Mouse (Mus musculus) thymus, postnatal 4 days (tissue): ENCODE results near the gene Ankrd28.
A peak's percentile ranks its signal among the peaks of the same experiment; 100 is the strongest.

Experiments used
- DNase-seq: peaks from one replicate; pipeline ENCODE4 v3.0.0; 2021

The Ankrd28 gene

DNA sequence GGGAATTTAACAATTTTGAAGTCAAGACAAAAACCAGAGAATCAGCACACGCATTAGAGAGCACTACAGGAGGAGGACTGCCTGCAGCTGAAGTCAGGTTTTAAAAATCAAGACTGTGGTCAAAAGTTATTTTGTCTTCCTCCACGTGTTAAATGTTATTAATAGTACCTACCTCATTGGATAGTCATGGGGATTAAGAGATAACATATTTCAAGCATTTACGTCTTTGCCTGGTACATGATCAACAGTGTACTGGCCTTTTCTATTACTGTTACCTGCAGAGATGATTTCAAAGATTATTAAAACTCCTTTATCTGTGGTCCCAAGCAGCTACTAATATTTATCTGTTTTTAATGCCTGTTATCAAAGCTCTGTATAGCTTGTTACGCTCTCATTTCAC is 132.7 kb downstream of the Ankrd28 start:
- DNase-seq: no peak

DNA sequence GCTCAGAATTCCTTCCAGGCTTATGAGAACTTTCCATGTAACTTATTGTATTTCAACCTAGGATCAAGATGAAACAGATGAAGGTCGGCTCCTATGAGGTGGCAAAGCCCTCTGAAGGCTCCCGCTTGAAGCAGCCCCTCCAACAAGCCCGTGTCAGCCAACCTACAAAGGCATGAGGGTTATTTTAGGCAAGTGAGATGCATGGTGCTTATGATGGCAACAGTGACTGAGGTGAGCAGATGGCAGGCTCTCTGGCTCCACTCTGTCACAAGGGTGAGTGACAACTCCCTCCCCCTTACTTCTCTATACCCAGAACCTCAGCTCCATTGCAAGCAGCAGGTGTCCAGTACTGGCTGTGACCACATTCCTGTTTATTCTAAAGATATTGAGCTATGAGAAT is 133.1 kb downstream of the Ankrd28 start:
- DNase-seq: peak; percentile 53

DNA sequence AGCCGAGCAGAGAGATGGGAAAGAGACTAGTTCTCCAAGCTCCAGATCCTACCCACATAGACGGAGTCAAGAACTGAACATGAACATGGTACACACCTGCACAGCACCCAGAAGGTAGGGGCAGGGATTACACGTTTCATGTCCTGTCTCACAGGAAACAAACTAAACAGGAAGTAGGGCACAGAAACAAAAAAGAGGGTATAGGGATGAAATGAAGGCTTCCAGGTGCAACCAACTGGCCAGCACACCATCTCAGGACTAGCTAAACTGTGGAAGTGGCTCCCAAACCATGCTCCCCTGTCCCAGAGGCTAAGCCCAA is 133.5 kb downstream of the Ankrd28 start:
- peak; percentile 37 for DNase-seq

DNA sequence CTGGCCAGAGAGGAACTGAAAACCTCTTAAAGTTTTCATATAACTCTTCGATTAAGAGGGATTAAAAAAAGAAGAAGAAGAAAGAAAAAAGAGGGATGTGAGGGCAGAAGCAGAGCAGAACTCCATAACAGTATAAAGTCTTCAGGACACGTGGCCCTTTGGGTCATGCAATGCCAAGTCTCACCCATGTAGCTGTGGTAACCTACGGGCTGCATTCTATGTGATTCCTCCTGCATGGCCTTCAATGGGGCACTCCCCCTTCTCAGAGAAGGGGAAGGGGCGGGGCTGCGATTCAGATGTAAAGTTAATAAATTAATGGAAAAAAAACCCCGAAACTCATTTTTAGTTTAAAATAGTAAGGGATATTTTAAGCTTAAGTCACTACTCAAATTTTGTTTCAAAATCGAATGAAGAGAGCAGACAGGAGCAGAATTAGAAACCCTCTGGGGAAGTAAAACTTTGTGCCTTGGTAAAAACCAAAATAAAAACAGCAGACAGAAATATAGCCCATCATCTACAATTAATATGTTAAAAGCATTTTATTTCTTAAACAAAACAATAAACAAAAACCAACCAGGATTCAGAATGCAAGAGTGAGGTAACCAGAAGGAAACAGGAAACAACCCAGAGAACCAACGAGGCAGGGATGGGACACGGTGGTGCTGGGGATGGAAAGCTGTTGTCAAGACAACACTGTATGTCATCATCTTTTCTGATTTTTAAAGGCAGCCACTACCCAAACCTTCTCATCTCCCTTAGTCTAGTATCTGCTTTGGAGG is 134.1 kb downstream of the Ankrd28 start:
- no peak for DNase-seq

DNA sequence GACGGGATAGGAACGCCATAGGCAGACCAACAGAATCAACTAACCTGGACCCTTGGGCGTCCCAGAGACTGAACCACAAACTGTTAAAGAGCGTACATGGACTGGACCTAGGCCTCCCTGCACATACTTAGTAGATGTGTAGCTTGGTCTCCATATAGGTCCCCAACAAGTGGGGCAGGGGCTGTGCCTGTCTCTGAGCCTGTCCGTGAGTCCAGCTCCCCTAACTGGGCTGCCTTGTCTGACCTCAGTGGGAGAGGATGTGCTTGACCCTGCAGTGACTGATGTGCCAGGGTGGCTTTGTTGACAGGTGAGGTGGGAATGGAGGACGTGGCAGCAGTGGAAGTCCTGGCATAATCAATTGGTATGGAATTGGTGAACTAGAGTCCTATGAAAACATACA is 137.9 kb downstream of the Ankrd28 start:
- no peak for DNase-seq

DNA sequence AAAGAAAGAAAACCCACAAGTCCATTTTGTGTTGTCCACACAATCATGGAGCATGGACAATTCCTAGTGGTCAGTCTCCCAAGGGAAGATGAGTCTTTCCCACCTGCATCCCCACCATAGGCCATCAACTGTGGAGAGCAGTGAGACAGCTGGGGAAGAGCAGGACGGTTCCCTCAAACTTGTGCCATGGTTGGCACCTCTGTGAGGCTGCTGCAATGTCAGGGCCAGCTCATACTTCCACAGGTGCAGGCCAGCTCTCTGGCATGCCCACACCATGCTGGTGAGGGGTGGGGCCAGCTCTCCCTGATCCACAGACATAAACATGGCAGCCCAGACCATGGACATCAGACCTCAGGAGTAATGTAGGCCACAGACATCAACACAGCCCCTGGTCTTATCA is 144.2 kb downstream of the Ankrd28 start:
- DNase-seq: no peak

DNA sequence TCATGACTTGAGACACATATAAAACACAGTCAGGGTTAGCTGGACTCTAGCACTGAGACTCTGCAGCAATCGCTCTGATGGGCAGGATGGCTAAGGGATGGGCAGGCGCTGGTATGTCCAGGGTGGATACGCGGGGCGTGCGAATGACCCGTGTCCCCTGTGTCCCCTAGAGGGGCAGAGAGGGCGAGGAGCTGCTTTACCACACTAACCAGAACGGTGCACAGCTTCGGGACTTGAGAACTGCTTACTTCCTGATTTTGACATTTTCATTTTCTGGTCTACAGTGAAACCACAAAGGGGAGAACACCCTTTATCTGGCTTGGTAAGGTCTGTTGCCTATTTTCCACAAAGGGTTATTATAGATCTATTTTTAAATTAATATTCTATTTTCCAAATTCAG is 144.8 kb downstream of the Ankrd28 start:
- peak; percentile 52 for DNase-seq

DNA sequence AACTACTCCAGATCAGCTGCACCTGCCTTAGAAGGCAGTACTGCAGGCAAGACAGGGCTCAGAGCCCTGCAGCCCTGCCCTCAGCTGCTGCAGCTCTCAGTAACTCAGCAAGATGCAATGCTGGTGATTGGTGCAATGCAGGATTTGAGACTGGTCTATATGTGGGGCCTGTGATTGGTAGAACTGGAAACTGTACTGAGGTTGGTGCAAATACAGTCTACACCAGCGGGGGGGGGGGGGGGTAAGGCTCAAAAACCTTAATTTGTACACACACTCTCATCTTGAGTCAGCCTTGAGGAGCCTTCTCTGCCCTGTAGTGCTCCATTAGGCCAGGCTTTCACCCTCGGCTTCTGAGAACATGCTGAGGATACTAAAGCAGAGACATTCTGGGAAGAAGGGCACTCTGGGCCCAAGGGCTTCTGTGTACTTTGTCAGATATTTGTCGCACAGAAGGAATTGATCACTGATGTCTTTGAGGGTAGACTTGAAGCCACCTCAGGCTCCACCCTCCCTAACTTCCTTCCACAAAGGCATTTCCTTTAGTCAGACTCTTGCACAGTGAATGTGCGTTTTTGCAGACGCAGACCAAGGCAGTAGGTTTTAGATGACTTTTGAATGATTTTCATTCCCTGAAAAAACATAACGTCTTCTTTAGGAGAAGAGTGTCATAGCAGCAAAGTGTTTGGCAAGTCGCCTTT is 146.0 kb downstream of the Ankrd28 start:
- peak; percentile 29 for DNase-seq

DNA sequence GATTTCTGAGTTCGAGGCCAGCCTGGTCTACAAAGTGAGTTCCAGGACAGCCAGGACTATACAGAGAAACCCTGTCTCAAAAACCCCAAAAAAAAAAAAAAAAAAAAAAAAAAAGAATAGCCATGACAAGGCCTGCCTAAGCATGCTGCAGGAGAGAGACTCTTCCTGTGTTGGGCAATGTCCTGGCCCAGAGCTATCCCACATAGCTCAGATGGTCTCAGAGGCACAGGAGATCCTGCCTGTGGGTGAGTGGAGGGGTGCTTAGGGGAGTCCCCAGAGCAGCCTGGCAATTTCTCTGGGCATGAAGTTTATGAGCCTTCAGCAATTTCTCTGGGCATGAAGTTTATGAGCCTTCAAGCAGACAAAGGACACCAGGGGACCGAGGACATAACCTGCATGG is 146.8 kb downstream of the Ankrd28 start:
- DNase-seq: no peak

DNA sequence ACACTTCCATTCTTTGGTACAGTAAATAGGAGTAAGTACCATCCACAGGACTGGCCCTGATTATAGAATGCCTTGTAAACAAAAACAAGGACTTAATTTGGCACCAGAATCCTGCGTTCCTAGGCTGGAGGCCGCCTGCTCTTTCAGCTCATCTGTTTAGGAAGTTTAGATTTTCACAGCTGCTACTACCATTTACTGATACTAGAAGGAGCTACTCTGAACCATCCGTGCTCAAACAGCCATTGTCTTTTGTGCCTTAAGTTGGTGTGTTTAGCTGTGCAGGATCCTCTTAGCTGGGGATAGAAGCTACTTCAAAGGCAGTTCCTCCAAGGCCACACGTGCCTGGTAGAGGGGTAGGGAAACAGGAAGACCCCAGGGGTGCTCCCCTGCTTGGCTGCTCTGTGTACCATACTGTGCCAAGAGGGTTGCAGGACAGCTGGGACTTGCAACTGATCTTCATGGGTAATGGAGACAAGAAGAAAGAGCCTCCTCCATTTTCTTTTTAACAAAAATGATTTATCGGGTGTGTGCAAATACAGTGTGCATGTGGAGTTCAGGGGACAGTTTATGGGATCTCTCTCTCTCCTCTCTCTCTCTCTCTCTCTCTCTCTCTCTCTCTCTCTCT is 148.4 kb downstream of the Ankrd28 start:
- peak; percentile 30 for DNase-seq

DNA sequence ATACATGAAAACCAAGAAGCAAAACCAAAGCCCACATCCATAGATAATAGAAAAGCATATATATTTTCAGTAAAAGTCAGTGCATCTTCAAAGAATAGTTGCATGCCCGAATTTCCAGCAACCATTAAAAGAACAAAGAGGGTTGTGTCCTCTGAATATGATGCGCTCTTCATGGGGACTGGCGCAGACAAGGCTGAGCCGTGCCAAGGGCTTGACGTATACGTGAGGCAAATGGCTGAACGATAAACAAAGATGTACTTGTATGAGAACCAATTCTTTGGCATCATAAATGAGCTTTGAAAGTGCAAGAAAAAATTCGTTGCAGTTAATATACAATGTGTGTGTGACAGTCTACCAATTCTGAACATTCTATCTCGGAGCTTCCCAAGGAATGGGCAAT is 149.2 kb downstream of the Ankrd28 start:
- no peak for DNase-seq

DNA sequence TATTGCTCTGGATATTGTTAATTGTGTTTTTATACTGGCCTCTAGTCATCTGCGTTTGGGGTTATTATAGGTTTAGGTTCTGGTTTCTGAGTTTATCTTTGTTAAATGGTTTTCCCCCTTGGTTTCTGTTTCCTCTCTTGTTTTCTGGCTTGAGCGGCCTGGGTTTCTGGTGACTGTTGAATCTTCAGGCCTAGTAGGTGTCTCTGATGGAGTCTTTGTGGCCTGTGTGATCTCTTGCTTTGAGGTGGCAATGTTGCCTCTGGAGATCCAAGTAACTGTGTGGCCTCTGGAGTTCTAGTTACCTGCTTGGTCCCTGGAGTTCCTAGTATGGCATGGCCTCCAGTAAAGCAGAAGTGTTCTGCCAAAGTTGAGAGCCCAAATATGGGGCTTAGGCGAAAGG is 149.8 kb downstream of the Ankrd28 start:
- no peak for DNase-seq

DNA sequence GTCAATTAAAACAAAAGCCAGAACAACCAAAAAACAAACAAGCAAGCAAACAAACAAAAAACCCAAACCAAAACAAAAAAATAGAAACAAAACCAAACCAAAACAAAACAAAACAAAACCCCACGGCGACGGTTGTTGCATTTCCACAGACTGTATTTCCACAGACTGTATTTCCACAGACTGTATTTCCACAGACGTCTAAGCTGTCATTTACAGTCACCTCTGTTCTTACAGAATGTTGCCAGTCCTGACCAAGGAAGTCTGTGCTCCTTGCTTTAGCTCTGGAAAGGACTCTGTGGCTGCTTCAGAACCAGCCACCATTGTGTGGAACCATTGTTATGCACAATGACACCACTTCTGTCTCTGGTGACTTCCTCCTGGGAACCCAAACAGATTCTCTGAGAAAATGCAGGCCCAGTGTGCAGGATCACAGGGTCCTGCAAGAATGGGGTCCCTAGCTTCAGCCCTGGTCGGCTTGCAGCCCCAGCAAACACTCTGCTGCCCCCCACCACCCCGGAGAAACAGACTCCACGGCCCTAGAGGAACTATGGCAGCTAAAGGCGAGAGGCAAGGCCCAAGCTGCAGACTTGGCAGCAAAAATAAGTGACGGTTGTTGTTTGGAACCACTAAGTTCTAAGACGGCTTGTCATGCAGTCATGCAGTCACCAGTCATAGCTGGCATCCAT is 158.7 kb downstream of the Ankrd28 start:
- DNase-seq: no peak

DNA sequence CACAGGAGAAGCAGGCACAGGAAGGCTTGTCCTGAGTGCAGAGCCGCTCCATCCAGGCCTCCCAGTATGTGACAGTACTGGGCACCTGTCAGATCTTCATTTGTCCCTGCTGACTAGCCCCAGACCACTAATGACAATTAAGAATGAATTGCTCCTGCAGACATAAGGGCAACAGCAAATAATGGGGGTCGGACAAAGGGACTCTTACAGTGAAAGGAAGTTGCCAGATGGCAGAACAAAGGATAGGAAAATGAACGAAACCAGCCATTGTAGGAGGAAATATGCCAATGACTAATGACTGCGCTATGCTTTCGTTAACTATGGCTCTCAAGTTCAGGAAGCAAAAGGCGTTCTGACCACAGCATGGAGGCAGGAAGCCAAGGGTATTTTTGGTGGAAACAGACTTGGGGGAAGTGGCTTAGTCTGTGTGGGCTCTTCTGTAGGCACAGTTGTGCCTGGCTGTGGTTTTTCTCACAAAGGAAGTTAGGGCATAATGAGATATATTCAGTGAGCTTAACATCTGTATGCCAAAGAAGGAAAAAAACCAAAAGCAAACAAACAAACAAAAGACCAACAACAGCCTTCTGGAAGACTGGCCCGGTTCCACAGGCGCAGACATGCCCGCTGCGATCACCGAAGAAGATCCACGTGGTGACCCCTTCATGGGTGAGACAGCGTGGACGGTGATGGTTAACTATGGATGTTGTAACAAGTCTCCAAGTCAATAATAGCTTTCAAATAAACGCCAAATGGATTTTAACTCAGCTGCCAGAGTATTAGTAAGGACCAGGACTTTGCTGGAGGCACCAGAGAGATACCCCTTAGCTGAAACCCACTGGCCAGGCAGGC is 160.6 kb downstream of the Ankrd28 start:
- DNase-seq: peak; percentile 51

DNA sequence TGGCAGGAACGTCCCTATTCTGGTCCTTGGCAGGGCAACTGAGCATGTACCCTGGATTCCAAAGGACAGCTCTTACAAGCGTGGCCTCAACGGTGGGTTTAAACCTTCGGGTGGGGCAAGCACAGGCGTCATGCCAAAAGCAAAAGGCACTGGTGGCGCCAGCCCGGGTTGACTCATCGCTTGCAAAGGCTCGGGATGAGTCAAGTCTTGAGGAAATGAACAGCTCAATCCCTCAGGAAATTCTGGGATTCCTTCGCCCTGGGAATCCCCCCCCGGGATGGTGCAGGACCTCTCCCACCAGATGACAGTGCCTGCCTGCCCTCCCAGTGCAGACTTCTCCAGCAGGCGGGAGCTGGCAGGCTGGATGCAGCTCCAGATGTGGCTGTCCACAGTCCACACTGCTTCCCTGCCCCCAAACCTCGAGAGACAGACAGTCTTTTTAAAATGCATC is 161.3 kb downstream of the Ankrd28 start:
- peak; percentile 63 for DNase-seq

DNA sequence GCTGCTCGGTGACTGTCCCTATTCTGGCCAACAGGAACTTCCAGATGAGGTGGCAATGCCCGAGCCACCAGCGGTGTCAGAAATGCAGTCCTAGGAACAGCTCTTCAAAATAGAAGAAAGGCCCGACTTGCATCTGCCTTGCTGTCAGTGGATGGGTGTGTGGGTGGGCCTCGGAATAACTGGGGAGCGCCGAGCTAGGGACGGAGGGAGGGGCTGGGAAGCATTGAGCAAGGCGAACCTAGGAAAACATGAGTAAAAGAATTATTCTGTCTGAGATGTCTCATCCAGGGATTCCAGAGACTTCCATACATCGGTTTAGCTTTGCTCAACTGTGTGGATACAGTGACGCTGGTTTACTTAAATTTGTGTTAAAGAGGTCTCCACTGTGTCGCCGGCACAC is 162.1 kb downstream of the Ankrd28 start:
- no peak for DNase-seq

DNA sequence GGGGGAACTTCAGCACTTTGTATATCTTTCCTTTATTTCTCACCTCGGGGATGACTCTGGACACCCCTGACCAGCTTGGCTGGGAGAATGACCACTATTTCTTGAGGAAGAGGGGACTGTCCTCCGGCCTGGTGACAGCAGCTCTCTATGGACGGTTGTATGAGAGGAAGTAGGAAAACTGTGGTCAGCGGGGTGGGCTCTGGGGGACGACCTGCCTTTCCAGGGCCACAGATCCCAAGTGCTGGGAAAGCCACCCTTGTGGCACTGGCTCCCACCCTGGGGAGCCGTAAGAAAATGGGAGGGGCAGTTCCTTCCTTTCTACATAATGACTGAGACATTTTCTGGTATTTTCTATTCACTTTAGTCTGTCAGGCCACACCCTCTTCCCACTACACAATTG is 162.7 kb downstream of the Ankrd28 start:
- no peak for DNase-seq

DNA sequence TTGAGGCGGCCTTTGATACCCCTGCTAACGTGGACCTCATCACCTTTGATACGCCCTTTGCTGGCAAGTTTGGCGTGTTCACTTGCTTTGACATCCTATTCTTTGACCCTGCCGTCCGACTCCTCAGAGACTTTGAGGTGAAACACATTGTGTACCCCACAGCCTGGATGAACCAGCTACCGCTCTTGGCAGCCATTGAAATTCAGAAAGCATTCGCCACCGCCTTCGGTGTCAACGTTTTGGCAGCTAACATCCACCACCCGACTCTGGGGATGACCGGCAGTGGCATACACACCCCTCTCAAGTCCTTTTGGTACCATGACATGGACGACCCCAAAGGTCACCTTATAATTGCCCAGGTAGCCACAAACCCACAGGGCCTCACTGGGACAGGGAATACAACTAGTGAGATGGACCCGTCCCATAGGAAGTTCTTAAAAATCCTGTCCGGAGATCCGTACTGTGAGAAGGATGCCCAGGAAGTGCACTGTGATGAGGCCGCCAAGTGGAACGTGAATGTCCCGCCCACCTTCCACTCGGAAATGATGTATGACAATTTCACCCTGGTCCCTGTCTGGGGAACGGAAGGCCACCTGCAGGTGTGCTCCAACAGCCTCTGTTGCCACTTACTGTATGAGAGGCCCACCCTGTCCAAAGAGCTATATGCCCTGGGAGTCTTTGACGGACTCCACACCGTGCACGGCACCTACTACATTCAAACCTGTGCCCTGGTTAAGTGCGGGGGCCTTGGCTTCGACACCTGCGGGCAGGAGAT is 163.3 kb downstream of the Ankrd28 start:
- DNase-seq: no peak

DNA sequence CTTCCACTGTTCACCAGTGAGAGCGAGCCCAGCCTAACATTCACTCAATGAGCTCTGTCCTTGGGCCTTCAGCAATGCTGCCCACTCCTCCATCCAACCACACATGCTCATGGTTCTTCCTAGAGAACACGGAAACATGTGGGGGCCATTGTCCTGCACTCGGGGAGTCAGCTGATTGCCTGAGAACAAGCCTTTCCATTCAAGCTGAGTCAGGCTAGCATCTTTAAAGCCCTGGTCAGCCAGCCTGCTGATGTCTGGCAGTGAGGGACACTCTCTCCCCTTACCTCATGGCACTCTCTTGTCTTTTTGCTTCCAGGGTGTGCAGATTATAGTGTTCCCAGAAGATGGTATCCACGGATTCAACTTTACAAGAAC is 164.9 kb downstream of the Ankrd28 start:
- no peak for DNase-seq

DNA sequence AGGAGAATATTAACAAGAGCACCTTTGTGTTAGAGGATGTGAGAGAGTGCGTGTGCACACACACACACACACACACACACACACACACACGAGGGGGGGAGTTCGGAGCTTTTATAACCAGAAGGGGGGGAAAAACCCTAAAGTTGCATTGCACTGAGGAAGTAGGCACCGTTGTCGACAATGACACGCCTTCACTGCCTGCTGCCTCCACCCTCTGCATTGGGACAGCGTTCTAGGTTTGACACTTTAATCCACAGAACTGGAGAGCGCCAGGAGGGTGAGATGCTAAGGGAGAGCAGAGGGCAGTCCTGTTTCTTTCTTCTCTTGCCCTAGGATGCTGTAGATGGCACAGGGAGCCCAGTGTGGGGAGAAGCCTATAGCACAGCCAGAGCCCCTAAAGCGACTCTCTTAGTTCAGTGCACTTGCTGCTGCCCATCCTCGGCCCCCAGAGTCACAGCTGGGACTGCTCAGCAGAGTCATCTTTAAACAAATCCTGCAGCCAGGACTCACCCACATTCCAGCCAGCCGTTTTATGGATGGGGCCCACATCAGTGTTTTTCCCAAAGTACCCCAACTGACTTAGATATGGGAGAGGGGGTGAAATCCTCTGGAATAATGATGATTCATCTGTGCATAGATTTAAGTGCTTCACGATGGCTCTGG is 165.4 kb downstream of the Ankrd28 start:
- DNase-seq: peak; percentile 53
